In genomic region chr9:44286256-44286850, GRCm38 (mm10) we compare ENCODE assay signal across 10 mouse cellular contexts. TPM values are rescaled to one million over a fixed set of nuclear protein-coding genes. Genes with fewer than 3 reads are reported as not detected.
A peak's percentile ranks its signal among the peaks of the same experiment; 100 is the strongest.
DNase-seq lines count a peak whose midpoint lies in the region; ATAC-seq and TF ChIP-seq lines count a peak whose summit lies in the region.
"Had no signal": no experiment of that assay in that cellular context is flagged by ENCODE, and none has a peak within 500 bp of the region (broad histone marks: within the 10 kb centered on the region; RNA-seq: fewer than 3 reads in every experiment).

No protein-coding gene starts in this region.

- peaks cover 16% of the 10 kb centered on the region for H3K36me3 ChIP-seq in limb, embryonic 14.5 days (ENCODE audit: control insufficient read depth, insufficient read depth, low read length)
- peaks cover 16% of the 10 kb centered on the region for H3K36me3 ChIP-seq in neural tube, embryonic 15.5 days

- TF ChIP-seq POLR2A in limb, embryonic 14.5 days (IDR thresholded peaks at IDR 0.05; ENCODE audit: borderline replicate concordance, extremely low read depth, insufficient read depth, insufficient read length): no peak

- TF ChIP-seq CTCF in layer of hippocampus, adult 2 months (conservative IDR thresholded peaks at IDR 0.05): no peak

- no peaks in the 10 kb centered on the region for H3K9me3 ChIP-seq in limb, embryonic 14.5 days (ENCODE audit: control insufficient read depth, low read length)
- H3K9me3 ChIP-seq in neural tube, embryonic 15.5 days (replicated peaks): no peaks in the 10 kb centered on the region

- H3K9ac ChIP-seq in limb, embryonic 14.5 days (ENCODE audit: low read depth, low read length, severe bottlenecking): no peak overlapping the region
- H3K9ac ChIP-seq in neural tube, embryonic 15.5 days (replicated peaks): peak overlapping the region; percentile 36; the same call in 1 of the 2 replicates

- peak overlapping the region; percentile 84; the same call in 1 of the 2 replicates for H3K4me2 ChIP-seq in limb, embryonic 14.5 days (replicated peaks; ENCODE audit: low read depth, low read length, severe bottlenecking)
- peak overlapping the region; percentile 90 for H3K4me2 ChIP-seq in neural tube, embryonic 15.5 days

- H3K4me3 ChIP-seq in layer of hippocampus, adult 2 months: peak overlapping the region; percentile 35
- H3K4me3 ChIP-seq in limb, embryonic 14.5 days (replicated peaks; ENCODE audit: low read length): peak overlapping the region; percentile 2; the same call in 1 of the 2 replicates
- peak overlapping the region; percentile 83 for H3K4me3 ChIP-seq in neural tube, embryonic 15.5 days (replicated peaks)

- H3K27ac ChIP-seq in layer of hippocampus, adult 2 months: no peak overlapping the region
- no peak overlapping the region for H3K27ac ChIP-seq in limb, embryonic 14.5 days (replicated peaks; ENCODE audit: low read depth, low read length)
- no peak overlapping the region for H3K27ac ChIP-seq in neural tube, embryonic 15.5 days (replicated peaks)
- H3K27ac ChIP-seq: kidney, postnatal 0 days had no signal

- H3K4me1 ChIP-seq in limb, embryonic 14.5 days (ENCODE audit: control insufficient read depth, insufficient read depth, low read length): peaks cover 11% of the 10 kb centered on the region
- H3K4me1 ChIP-seq in neural tube, embryonic 15.5 days: peaks cover 29% of the 10 kb centered on the region

- no peaks in the 10 kb centered on the region for H3K27me3 ChIP-seq in limb, embryonic 14.5 days (ENCODE audit: control insufficient read depth, insufficient read depth, low read length)
- no peaks in the 10 kb centered on the region for H3K27me3 ChIP-seq in neural tube, embryonic 15.5 days (replicated peaks)

- DNase-seq in layer of hippocampus, adult 2 months (ENCODE audit: low spot score in 2 of 2): no peak
- DNase-seq in layer of hippocampus, postnatal 14 days (ENCODE audit: low spot score in 2 of 2): no peak
- no peak for DNase-seq in limb, embryonic 14.5 days (ENCODE audit: low spot score)
- DNase-seq in layer of hippocampus, adult 18-20 months (ENCODE audit: low spot score in 2 of 2): no peak
- DNase-seq in frontal cortex, postnatal 25 days (ENCODE audit: low spot score in 2 of 2): no peak
- DNase-seq in urinary bladder, postnatal 10 days (ENCODE audit: low spot score): no peak
- DNase-seq: thymus, postnatal 14 days had no signal

- WGBS in limb, embryonic 14.5 days: 16% methylated on average over 6 of the region's 6 CpGs
- 6% methylated on average over 6 of the region's 6 CpGs for WGBS in neural tube, embryonic 15.5 days

- ATAC-seq in erythroid progenitor cell, adult 5-6 weeks (replicated peaks; ENCODE audit: low FRiP score, poor library complexity, severe bottlenecking): peak; percentile 66
- no peak for ATAC-seq in limb, embryonic 14.5 days (ENCODE audit: low FRiP score, low read depth)
- no peak for ATAC-seq in neural tube, embryonic 15.5 days (ENCODE audit: low FRiP score)

RNA-seq across cellular contexts. Expression of gene Abcg4, which starts 2.1 kb away (rescaled TPM):
- total RNA-seq in layer of hippocampus, adult 2 months (2021): 10 to 100 TPM; 67.9 to 71.4 TPM
- 10 to 100 TPM; 69.3 to 75.8 TPM for total RNA-seq in layer of hippocampus, postnatal 14 days (2021)
- total RNA-seq in erythroid progenitor cell, adult 5-6 weeks (2015; ENCODE audit: low replicate concordance): 314 and 326 TPM in 2 replicates
- total RNA-seq in erythroid progenitor cell, adult 5-6 weeks (2017; ENCODE audit: low replicate concordance): 111 and 113 TPM in 2 replicates
- polyA plus RNA-seq in limb, embryonic 14.5 days (2012; rRNA removed): 20.8 and 35.7 TPM in 2 replicates
- 4.8 and 5.0 TPM in 2 replicates for polyA plus RNA-seq in limb, embryonic 14.5 days (2014; fragmentation: Nextera tagmentation; extraction: Ambion mirVana)
- polyA plus RNA-seq in neural tube, embryonic 15.5 days (2015; fragmentation: Nextera tagmentation; extraction: Ambion mirVana): 26.8 and 30.3 TPM in 2 replicates
- total RNA-seq in layer of hippocampus, adult 18-20 months (2021): 10 to 100 TPM; 65.5 to 74.6 TPM

RNA-seq across cellular contexts. Expression of gene Nlrx1, which starts 18.0 kb away (rescaled TPM):
- total RNA-seq in layer of hippocampus, adult 2 months (2021): 10 to 100 TPM; 11.6 to 13.9 TPM
- 10 to 100 TPM in 1 of 2 experiments, 1 to 10 TPM in 1; 10.0 to 12.2 TPM for total RNA-seq in layer of hippocampus, postnatal 14 days (2021)
- total RNA-seq in erythroid progenitor cell, adult 5-6 weeks (2015; ENCODE audit: low replicate concordance): 0.84 and 2.5 TPM in 2 replicates
- 1.2 and 2.6 TPM in 2 replicates for total RNA-seq in erythroid progenitor cell, adult 5-6 weeks (2017; ENCODE audit: low replicate concordance)
- polyA plus RNA-seq in limb, embryonic 14.5 days (2012; rRNA removed): 8.6 and 10.5 TPM in 2 replicates
- 12.6 and 13.5 TPM in 2 replicates for polyA plus RNA-seq in limb, embryonic 14.5 days (2014; fragmentation: Nextera tagmentation; extraction: Ambion mirVana)
- polyA plus RNA-seq in neural tube, embryonic 15.5 days (2015; fragmentation: Nextera tagmentation; extraction: Ambion mirVana): 4.5 and 5.3 TPM in 2 replicates
- 10 to 100 TPM; 10.0 to 11.8 TPM for total RNA-seq in layer of hippocampus, adult 18-20 months (2021)

RNA-seq across cellular contexts. Expression of gene Hinfp, which starts 19.1 kb away (rescaled TPM):
- total RNA-seq in layer of hippocampus, adult 2 months (2021): 10 to 100 TPM; 26.0 to 36.9 TPM
- 10 to 100 TPM; 26.0 to 28.5 TPM for total RNA-seq in layer of hippocampus, postnatal 14 days (2021)
- 37.5 and 59.1 TPM in 2 replicates for total RNA-seq in erythroid progenitor cell, adult 5-6 weeks (2015; ENCODE audit: low replicate concordance)
- 35.2 and 65.6 TPM in 2 replicates for total RNA-seq in erythroid progenitor cell, adult 5-6 weeks (2017; ENCODE audit: low replicate concordance)
- polyA plus RNA-seq in limb, embryonic 14.5 days (2012; rRNA removed): 39.4 and 46.7 TPM in 2 replicates
- 18.0 and 22.0 TPM in 2 replicates for polyA plus RNA-seq in limb, embryonic 14.5 days (2014; fragmentation: Nextera tagmentation; extraction: Ambion mirVana)
- polyA plus RNA-seq in neural tube, embryonic 15.5 days (2015; fragmentation: Nextera tagmentation; extraction: Ambion mirVana): 28.0 and 28.2 TPM in 2 replicates
- total RNA-seq in layer of hippocampus, adult 18-20 months (2021): 10 to 100 TPM; 30.0 to 30.6 TPM

RNA-seq across cellular contexts. Expression of gene C2cd2l, which starts 33.7 kb away (rescaled TPM):
- 100 to 1,000 TPM; 186 to 206 TPM for total RNA-seq in layer of hippocampus, adult 2 months (2021)
- 100 to 1,000 TPM; 128 to 144 TPM for total RNA-seq in layer of hippocampus, postnatal 14 days (2021)
- 46.1 and 54.8 TPM in 2 replicates for total RNA-seq in erythroid progenitor cell, adult 5-6 weeks (2015; ENCODE audit: low replicate concordance)
- 70.0 and 83.0 TPM in 2 replicates for total RNA-seq in erythroid progenitor cell, adult 5-6 weeks (2017; ENCODE audit: low replicate concordance)
- 19.6 and 23.1 TPM in 2 replicates for polyA plus RNA-seq in limb, embryonic 14.5 days (2012; rRNA removed)
- polyA plus RNA-seq in limb, embryonic 14.5 days (2014; fragmentation: Nextera tagmentation; extraction: Ambion mirVana): 7.5 and 8.0 TPM in 2 replicates
- polyA plus RNA-seq in neural tube, embryonic 15.5 days (2015; fragmentation: Nextera tagmentation; extraction: Ambion mirVana): 21.7 and 24.3 TPM in 2 replicates
- 100 to 1,000 TPM; 197 to 228 TPM for total RNA-seq in layer of hippocampus, adult 18-20 months (2021)

RNA-seq across cellular contexts. Expression of gene Pdzd3, which starts 35.1 kb away (rescaled TPM):
- total RNA-seq in layer of hippocampus, adult 2 months (2021): 1 to 10 TPM; 1.1 to 1.5 TPM
- 1 to 10 TPM in 1 of 2 experiments, under 1 TPM in 1; 0.88 to 1.0 TPM for total RNA-seq in layer of hippocampus, postnatal 14 days (2021)
- not detected in 2 replicates for total RNA-seq in erythroid progenitor cell, adult 5-6 weeks (2015; ENCODE audit: low replicate concordance)
- total RNA-seq in erythroid progenitor cell, adult 5-6 weeks (2017; ENCODE audit: low replicate concordance): not detected in 2 replicates
- polyA plus RNA-seq in limb, embryonic 14.5 days (2012; rRNA removed): 0.13 and 0.15 TPM in 2 replicates
- not detected in 2 replicates for polyA plus RNA-seq in limb, embryonic 14.5 days (2014; fragmentation: Nextera tagmentation; extraction: Ambion mirVana)
- polyA plus RNA-seq in neural tube, embryonic 15.5 days (2015; fragmentation: Nextera tagmentation; extraction: Ambion mirVana): 0.61 and 0.65 TPM in 2 replicates
- total RNA-seq in layer of hippocampus, adult 18-20 months (2021): 1 to 10 TPM in 1 of 2 experiments, under 1 TPM in 1; 0.86 to 1.5 TPM

Comparison
In these comparisons a context has a peak if more than half of its experiments do, and no peak if none do; other contexts are left out.
1. H3K4me3 ChIP-seq: peak in every context shown above with its lines; median percentile 83 in neural tube, embryonic 15.5 days; 35 in layer of hippocampus, adult 2 months; 2 in limb, embryonic 14.5 days.